7 mouse cellular contexts compared by ENCODE assay signal in genomic region chr8:117498179-117498914, GRCm38 (mm10). TPM values are rescaled to one million over a fixed set of nuclear protein-coding genes. Genes with fewer than 3 reads are reported as not detected.
DNase-seq lines count a peak whose midpoint lies in the region; ATAC-seq and TF ChIP-seq lines count a peak whose summit lies in the region.

Gene Plcg2 (plus strand): TSS chr8:117498291.

- H3K4me1 ChIP-seq in intestine, embryonic 15.5 days (replicated peaks): 0 out of 2 replicates have a peak, but pooled peaks cover 5% of the 10 kb centered on the region
- H3K4me1 ChIP-seq in liver, embryonic 16.5 days (ENCODE audit: control insufficient read depth, low read depth, low read length): no peaks in the 10 kb centered on the region; the same call in 1 of the 2 replicates

- H3K36me3 ChIP-seq in intestine, embryonic 15.5 days: no peaks in the 10 kb centered on the region
- H3K36me3 ChIP-seq in liver, embryonic 16.5 days (ENCODE audit: control insufficient read depth, insufficient read depth): no peaks in the 10 kb centered on the region

- H3K4me2 ChIP-seq in intestine, embryonic 15.5 days (replicated peaks): peak within 1 kb of the TSS; percentile 99
- H3K4me2 ChIP-seq in liver, embryonic 16.5 days (ENCODE audit: low read depth, low read length): peak within 1 kb of the TSS; percentile 71

- POLR2A ChIA-PET in Patski (lab: Charles Lee): no interaction called here

- peak; percentile 63 for ATAC-seq in Patski
- ATAC-seq in granulocyte monocyte progenitor cell, adult 5-6 weeks (replicated peaks; ENCODE audit: poor library complexity, severe bottlenecking): peak; percentile 76
- peak; percentile 83 for ATAC-seq in intestine, embryonic 15.5 days
- peak; percentile 61 for ATAC-seq in liver, embryonic 16.5 days (ENCODE audit: low read depth)

- TF ChIP-seq CTCF in Patski (IDR thresholded peaks at IDR 0.05): no peak

- WGBS in intestine, embryonic 15.5 days: under 1% methylated on average over 62 of the region's 62 CpGs
- WGBS in liver, embryonic 16.5 days (ENCODE audit: insufficient replicate concordance): under 1% methylated on average over 62 of the region's 62 CpGs

- peak within 1 kb of the TSS; percentile 55 for H3K9ac ChIP-seq in intestine, embryonic 15.5 days
- H3K9ac ChIP-seq in liver, embryonic 16.5 days (ENCODE audit: low read depth, low read length): peak within 1 kb of the TSS; percentile 53

- CTCF ChIA-PET in Patski (lab: Charles Lee): no interaction called here

- DNase-seq in Patski (ENCODE audit: low read depth, low spot score): no peak
- peak; percentile 10 for DNase-seq in brain, adult 2 months (ENCODE audit: low read depth, low spot score)
- peak; percentile 64 for DNase-seq in neural tube, embryonic 10.5 days (ENCODE audit: extremely low spot score, low spot score)
- peak; percentile 31 to 36 for DNase-seq in thymus, adult 18-20 months

- H3K27ac ChIP-seq in intestine, embryonic 15.5 days: no peak within 1 kb of the TSS
- H3K27ac ChIP-seq in liver, embryonic 16.5 days (ENCODE audit: low read length): peak within 1 kb of the TSS; percentile 53; the same call in 1 of the 2 replicates

- H3K27me3 ChIP-seq in Patski: no peaks in the 10 kb centered on the region
- H3K27me3 ChIP-seq in intestine, embryonic 15.5 days (replicated peaks): peaks cover 17% of the 10 kb centered on the region
- H3K27me3 ChIP-seq in liver, embryonic 16.5 days (ENCODE audit: control insufficient read depth, insufficient read depth, low read depth, low read length): peaks cover 19% of the 10 kb centered on the region

- in situ Hi-C loops in Patski (cut with MboI; ENCODE audit: low pct_unique_long_range_greater_than_20kb): no loop called here

- no peaks in the 10 kb centered on the region for H3K9me3 ChIP-seq in intestine, embryonic 15.5 days
- no peaks in the 10 kb centered on the region for H3K9me3 ChIP-seq in liver, embryonic 16.5 days (replicated peaks; ENCODE audit: control insufficient read depth, low read length)

- peak within 1 kb of the TSS; percentile 62 for H3K4me3 ChIP-seq in intestine, embryonic 15.5 days (replicated peaks)
- H3K4me3 ChIP-seq in liver, embryonic 16.5 days (ENCODE audit: low read depth, low read length): peak within 1 kb of the TSS; percentile 62

RNA-seq across cellular contexts. Expression of gene Plcg2, which starts in this region (rescaled TPM):
- 7.6 TPM for polyA plus RNA-seq in Patski (2021)
- 60.4 and 61.3 TPM in 2 replicates for total RNA-seq in granulocyte monocyte progenitor cell, adult 5-6 weeks (2014; fragmentation: Nextera tagmentation)
- 69.4 and 72.2 TPM in 2 replicates for total RNA-seq in granulocyte monocyte progenitor cell, adult 5-6 weeks (2017)
- 4.1 and 4.2 TPM in 2 replicates for polyA plus RNA-seq in intestine, embryonic 15.5 days (2015; fragmentation: Nextera tagmentation; extraction: Ambion mirVana)
- 8.1 and 8.4 TPM in 2 replicates for polyA plus RNA-seq in liver, embryonic 16.5 days (2015; fragmentation: Nextera tagmentation; extraction: Ambion mirVana)
